Mouse (Mus musculus) E14TG2a.4 (cell line): Measurements from ENCODE around the gene Dnal1.

ENCODE experiments used
- H3K27me3 ChIP-seq: 2 replicates; pipeline ENCODE4 v1.6.1; 2014; ENCODE audit warnings: low read length, control low read depth; ENCODE audit not compliant: insufficient read depth
- H3K36me3 ChIP-seq: 2 replicates; pipeline ENCODE4 v1.6.1; 2014; ENCODE audit warnings: low read length, control low read depth; ENCODE audit not compliant: insufficient read depth
- H3K4me1 ChIP-seq: replicated peaks from 2 replicates; pipeline ENCODE4 v1.6.1; 2014; ENCODE audit warnings: low read depth, low read length, control low read depth
- H3K4me3 ChIP-seq: replicated peaks from 2 replicates; pipeline ENCODE4 v1.5.1; 2014; ENCODE audit warnings: mild to moderate bottlenecking, low read length
- H3K9me3 ChIP-seq: 2 replicates; pipeline ENCODE4 v1.6.1; 2014; ENCODE audit warnings: low read length, control low read depth
- CTCF ChIP-seq: conservative IDR thresholded peaks from 2 replicates; pipeline ENCODE4 v1.5.1; 2014; ENCODE audit warnings: low read length
- NANOG ChIP-seq: IDR thresholded peaks from 2 replicates; pipeline ENCODE4 v1.6.1; 2014; ENCODE audit warnings: borderline replicate concordance, low read length, mixed read lengths
- POU5F1 ChIP-seq: IDR thresholded peaks from 2 replicates; pipeline ENCODE4 v1.6.1; 2014; ENCODE audit warnings: low read length, borderline replicate concordance

Gene Dnal1

DNA sequence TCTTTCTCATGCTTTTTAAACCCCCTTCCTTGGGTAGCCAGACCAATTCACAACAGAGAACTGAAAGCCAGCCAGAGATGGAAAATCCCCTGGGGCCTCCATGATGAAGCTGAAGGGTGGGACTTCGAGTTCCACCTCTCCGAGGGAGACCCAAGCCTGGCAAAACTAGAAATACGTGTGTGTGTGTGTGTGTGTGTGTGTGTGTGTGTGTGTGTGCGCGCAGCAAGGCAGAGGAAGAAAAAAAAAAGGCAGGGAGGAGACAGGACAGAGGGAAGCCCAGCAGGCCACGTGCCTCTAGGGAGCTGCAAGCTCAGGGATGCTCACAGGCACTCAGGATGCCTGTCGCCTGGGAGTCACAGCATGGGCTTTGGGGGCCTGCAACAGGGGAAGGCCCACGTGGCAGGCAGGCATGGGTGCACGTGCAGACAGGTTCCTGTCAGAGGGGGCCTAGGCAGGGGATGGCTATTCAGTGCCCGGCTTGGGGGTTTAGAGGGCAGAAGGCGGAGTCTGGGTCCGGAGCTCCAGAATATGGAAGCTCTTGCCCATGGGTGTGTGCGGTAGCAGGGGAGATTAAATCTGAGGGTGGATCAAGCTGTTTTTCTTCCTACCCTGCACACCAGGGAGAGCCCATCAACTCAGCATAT is 62.1 kb downstream of the Dnal1 start:
- Histone ChIP-seq H3K4me1 (peaks cover 97% of the 10 kb centered on the region), H3K9me3 (no peaks in the 10 kb centered on the region), H3K4me3 (peak overlapping the region; percentile 80), H3K36me3 (peaks cover 49% of the 10 kb centered on the region), H3K27me3 (no peaks in the 10 kb centered on the region)
- TF ChIP-seq POU5F1 (no peak), CTCF (no peak), NANOG (no peak)

DNA sequence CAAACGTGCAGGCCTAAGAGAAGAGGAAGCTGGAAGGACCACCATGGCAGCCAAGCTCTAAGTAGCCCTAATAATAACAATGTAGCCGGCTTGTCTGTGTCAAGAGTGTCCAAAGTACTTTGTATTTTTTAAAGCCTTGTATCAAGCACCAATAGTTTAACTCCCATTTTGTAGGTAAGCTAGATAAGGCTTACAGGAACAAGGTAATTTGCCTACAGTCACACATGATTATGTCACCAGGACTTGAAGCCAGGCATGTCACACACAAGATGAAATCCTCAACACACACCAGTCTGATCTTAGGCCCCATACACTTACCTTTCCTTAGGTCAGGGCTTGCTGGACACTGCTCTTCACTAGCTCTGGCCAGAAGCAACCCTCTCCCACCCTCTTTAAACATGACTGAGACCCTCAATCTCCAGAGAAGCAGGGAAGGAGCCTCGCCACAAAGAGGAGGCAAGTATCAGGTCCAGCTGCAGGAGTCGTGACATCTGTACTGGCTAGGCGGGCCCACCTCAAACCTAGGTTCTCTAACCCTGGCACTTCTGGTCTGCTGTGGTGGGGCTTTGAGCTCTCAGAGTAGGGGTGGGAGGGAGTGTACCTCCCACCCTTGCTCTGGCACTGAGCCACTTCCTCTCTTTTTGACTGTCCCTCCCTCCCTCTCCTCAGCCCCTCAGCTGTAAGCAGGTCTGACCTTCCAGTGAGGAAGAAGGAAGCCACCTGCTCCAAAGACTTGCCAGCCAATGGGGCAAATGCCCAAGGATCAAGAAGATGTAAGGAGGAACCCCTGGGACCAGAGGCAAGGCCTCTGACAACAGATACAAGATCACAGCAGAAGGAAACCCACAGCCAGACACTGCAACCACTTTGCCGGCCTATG is 63.0 kb downstream of the Dnal1 start:
- H3K27me3 ChIP-seq = no peaks in the 10 kb centered on the region
- H3K9me3 ChIP-seq = no peaks in the 10 kb centered on the region
- TF ChIP-seq CTCF (no peak), NANOG (no peak), POU5F1 (no peak)
- H3K4me3 ChIP-seq = peak overlapping the region; percentile 80
- peaks cover 97% of the 10 kb centered on the region for H3K4me1 ChIP-seq
- H3K36me3 ChIP-seq = peaks cover 47% of the 10 kb centered on the region

DNA sequence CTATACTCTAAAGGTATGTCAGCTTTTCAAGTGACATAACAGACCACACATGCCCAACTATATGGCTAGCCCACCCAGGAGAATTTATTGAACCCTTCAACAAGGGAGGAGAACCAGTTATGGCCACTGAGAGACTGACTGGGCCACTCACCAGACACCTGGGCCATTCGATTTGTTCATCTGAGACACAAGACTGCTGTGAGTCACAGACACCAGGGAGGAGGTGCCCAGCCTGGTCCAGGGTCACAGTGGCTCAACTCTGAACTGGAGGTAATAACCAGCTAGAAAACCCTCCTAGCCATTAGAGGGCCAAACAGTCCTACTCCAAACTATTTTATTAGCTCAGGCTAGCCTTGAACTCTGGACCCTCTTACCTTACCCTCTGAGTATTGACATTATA is 63.9 kb downstream of the Dnal1 start:
- H3K4me1 ChIP-seq = peaks cover 93% of the 10 kb centered on the region
- H3K9me3 ChIP-seq = no peaks in the 10 kb centered on the region
- no peak for TF ChIP-seq CTCF
- TF ChIP-seq POU5F1 = no peak
- no peak for TF ChIP-seq NANOG
- 0 out of 2 replicates have a peak overlapping the region, but pooled peaks have one; percentile 80 for H3K4me3 ChIP-seq
- H3K27me3 ChIP-seq = no peaks in the 10 kb centered on the region
- H3K36me3 ChIP-seq = peaks cover 43% of the 10 kb centered on the region

DNA sequence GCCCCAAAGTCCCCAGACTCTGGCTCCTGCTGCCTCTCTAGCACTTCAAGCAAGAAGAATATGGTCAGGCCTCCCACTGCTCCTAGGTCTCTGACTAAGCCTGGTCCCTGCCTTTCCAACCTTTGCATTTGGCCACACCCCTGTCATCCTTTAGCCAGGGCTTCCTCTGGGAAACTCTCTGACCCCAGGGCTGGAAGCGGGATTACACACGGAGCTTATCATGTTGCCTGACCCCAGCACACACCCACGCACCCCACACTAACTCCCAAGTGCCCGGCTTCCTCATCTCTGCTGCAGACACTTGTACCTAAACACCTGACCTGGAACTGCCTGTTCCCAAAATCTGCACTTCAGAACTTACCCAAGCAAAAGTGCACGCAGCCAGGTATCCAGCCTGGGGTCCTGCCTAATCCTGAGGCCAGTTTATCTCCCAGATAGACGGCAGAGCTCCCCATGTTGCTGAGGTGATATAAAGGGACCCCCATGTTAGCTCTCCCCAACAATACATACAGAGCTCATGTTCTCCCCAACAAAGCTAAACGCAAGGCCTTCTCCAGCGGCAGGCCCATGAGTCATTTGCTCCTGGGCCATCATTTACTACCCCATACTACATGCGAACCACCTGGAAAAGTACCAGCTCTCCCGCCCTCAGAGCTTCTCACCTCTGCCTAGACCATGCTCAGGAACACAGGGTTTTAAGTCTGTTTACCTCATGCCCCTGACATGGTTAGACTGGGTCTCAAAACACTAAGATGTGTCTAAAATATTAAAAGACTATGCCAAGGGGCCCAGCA is 64.7 kb downstream of the Dnal1 start:
- 0 out of 2 replicates have a peak overlapping the region, but pooled peaks have one; percentile 7 for H3K4me3 ChIP-seq
- TF ChIP-seq POU5F1 = no peak
- no peak for TF ChIP-seq NANOG
- no peak for TF ChIP-seq CTCF
- no peaks in the 10 kb centered on the region for H3K9me3 ChIP-seq
- H3K4me1 ChIP-seq = peaks cover 86% of the 10 kb centered on the region
- H3K27me3 ChIP-seq = no peaks in the 10 kb centered on the region
- peaks cover 35% of the 10 kb centered on the region for H3K36me3 ChIP-seq

DNA sequence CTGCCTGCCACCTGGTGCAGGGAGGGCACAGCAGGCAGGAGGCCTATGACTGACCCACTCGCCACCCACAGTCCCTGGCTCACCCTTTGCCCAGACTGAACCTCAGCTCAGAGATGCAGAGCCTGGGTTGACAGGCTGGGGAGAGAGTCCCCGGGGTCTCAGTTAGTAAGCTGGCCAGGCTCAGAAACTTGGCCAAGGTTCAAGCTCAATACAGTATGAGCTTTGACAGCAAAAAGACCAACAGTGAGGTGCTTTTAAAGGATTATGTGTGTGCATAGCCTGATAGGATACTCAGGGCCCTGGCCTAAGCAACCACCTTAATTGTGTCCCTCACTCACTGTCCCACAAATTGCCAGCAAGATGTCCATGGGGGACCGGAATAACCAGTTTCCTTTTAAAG is 65.9 kb downstream of the Dnal1 start:
- TF ChIP-seq NANOG = no peak
- TF ChIP-seq CTCF = no peak
- Histone ChIP-seq H3K27me3 (no peaks in the 10 kb centered on the region), H3K4me1 (peaks cover 85% of the 10 kb centered on the region), H3K9me3 (no peaks in the 10 kb centered on the region), H3K36me3 (peaks cover 40% of the 10 kb centered on the region), H3K4me3 (no peak overlapping the region)

DNA sequence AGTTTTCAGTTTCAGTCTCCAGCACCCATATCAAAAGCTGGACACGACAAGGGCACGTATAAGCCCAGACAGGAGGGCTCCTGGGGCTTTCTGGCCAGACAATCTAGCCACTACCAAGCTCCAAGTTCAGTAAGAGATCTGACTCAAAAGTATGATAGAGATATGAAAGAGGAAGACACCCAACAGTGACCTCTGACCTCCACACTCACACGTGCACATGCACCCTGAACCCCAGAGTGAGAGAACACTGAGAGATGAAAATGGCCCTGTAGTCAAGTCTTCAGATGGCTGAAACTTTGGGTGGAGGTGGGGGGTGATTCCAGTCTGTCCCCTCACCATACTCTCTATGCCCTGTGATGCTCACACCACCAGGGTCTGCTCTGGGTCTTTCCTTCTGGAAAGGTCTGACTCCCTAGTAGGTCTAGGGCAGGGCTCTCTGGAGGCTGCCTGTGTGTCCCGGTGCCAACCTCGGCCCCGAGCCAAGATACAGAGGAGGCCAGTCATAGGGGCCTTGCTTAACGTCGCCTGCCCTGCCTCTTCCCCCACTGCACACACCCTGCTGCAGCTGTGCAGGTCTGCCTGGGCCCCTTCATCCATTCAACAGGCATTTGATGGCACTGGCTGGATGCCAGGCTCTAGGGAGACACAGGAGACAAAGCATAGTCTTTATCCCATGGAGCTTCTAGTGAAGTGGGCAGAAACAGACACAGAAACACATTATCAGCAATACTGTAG is 66.7 kb downstream of the Dnal1 start:
- no peak overlapping the region for H3K4me3 ChIP-seq

DNA sequence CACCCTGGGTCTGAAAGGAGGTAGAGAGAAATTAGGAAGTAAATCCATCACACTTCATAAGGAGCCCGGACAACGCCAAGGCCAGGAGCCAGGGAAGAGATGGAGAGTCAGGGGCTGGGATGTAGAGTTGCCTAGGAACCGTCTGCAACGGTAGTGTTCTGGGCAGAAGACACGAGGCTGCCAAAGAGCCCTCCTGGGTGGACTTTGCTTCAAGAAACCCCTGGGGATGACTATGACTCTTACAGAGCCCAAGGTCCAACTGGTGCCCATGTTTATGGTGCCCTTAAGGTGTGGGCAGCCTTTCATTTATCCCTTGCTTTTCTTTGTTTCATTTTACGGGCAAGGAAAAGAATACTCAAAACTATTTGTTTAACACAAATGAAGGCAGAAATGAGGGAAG is 67.8 kb downstream of the Dnal1 start:
- TF ChIP-seq CTCF = no peak
- TF ChIP-seq NANOG = no peak
- no peak for TF ChIP-seq POU5F1
- Histone ChIP-seq H3K4me1 (peaks cover 87% of the 10 kb centered on the region), H3K27me3 (no peaks in the 10 kb centered on the region), H3K4me3 (no peak overlapping the region), H3K9me3 (peaks cover 8% of the 10 kb centered on the region), H3K36me3 (peaks cover 55% of the 10 kb centered on the region)

More for the DNA sequence above, 66.7 kb downstream of the Dnal1 start:
- TF ChIP-seq NANOG = no peak
- Histone ChIP-seq H3K36me3 (peaks cover 43% of the 10 kb centered on the region), H3K27me3 (no peaks in the 10 kb centered on the region), H3K4me1 (peaks cover 87% of the 10 kb centered on the region), H3K9me3 (no peaks in the 10 kb centered on the region)

DNA sequence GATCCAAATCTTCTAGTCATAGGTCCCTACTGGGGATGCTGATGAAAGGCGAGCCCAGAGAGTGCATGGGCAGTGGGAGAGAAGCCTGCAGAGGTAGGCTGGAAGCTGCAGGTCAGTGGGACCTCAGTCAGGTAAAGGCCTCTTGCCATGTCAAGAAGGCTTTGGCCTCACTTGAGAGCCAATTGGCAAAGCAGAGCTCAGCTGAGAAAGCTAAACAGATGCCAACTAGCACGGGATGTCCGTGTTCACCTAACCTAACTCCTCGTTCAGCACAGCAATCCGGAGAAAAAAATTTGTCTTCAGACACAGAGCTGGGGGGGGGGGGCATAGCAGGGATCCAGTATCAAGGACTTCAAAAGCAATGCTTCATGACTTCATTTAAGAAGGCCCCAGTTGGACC is 70.8 kb downstream of the Dnal1 start:
- Histone ChIP-seq H3K36me3 (peaks cover 55% of the 10 kb centered on the region), H3K9me3 (peaks cover 8% of the 10 kb centered on the region), H3K4me1 (peaks cover 87% of the 10 kb centered on the region), H3K27me3 (no peaks in the 10 kb centered on the region), H3K4me3 (no peak overlapping the region)
- 0 out of 2 replicates have a peak, but pooled peaks have one; percentile 23 for TF ChIP-seq NANOG
- no peak for TF ChIP-seq POU5F1
